Mouse (Mus musculus) NIH3T3 (cell line): ENCODE measurements around the gene Rai14.

ENCODE experiments used
- DNase-seq: peaks from one replicate; pipeline ENCODE4 v3.0.0-alpha.2; 2012; ENCODE audit warnings: low read depth

The Rai14 gene

GRCm38 (mm10) chr15:10616001-10616400, 98.4 kb downstream of the Rai14 start:
- no peak for DNase-seq

GRCm38 (mm10) chr15:10611040-10611439, 103.4 kb downstream of the Rai14 start:
- no peak for DNase-seq

GRCm38 (mm10) chr15:10609107-10609506, 105.3 kb downstream of the Rai14 start:
- DNase-seq, result no peak

GRCm38 (mm10) chr15:10608508-10609098, 105.8 kb downstream of the Rai14 start:
- no peak for DNase-seq

GRCm38 (mm10) chr15:10599413-10599812, 115.0 kb downstream of the Rai14 start:
- DNase-seq, result peak; percentile 51

- DNase-seq, result peak; percentile 72
Observed at GRCm38 (mm10) chr15:10598259-10599225, 115.9 kb downstream of the Rai14 start.

GRCm38 (mm10) chr15:10596871-10597270, 117.6 kb downstream of the Rai14 start:
- DNase-seq, result no peak

- no peak for DNase-seq
Observed at GRCm38 (mm10) chr15:10595408-10595807, 119.0 kb downstream of the Rai14 start.

GRCm38 (mm10) chr15:10594910-10595309, 119.5 kb downstream of the Rai14 start:
- DNase-seq, result no peak

- peak; percentile 60 for DNase-seq
Observed at GRCm38 (mm10) chr15:10593094-10593493, 121.3 kb downstream of the Rai14 start.

GRCm38 (mm10) chr15:10586565-10586964, 127.9 kb downstream of the Rai14 start:
- DNase-seq, result no peak

- no peak for DNase-seq
Observed at GRCm38 (mm10) chr15:10584359-10585187, 129.9 kb downstream of the Rai14 start.

- peak; percentile 88 for DNase-seq
Observed at GRCm38 (mm10) chr15:10583408-10583807, 131.0 kb downstream of the Rai14 start.

- no peak for DNase-seq
Observed at GRCm38 (mm10) chr15:10579159-10579558, 135.3 kb downstream of the Rai14 start.

- DNase-seq, result no peak
Observed at GRCm38 (mm10) chr15:10566486-10566885, 147.9 kb downstream of the Rai14 start.

GRCm38 (mm10) chr15:10564201-10564600, 150.2 kb downstream of the Rai14 start:
- DNase-seq, result no peak

GRCm38 (mm10) chr15:10562281-10562680, 152.1 kb downstream of the Rai14 start:
- no peak for DNase-seq

GRCm38 (mm10) chr15:10560005-10560404, 154.4 kb downstream of the Rai14 start:
- peak; percentile 76 for DNase-seq

- DNase-seq, result no peak
Observed at GRCm38 (mm10) chr15:10558465-10558864, 156.0 kb downstream of the Rai14 start, which contains the start of gene Ttc23l. Ttc23l (minus strand) TSS chr15:10558668.

GRCm38 (mm10) chr15:10554336-10554735, 160.1 kb downstream of the Rai14 start:
- DNase-seq, result peak; percentile 46

GRCm38 (mm10) chr15:10540271-10541088, 173.9 kb downstream of the Rai14 start:
- DNase-seq, result peak; percentile 18
